Mouse (Mus musculus): ENCODE results near the gene Gstm6.

DNA sequence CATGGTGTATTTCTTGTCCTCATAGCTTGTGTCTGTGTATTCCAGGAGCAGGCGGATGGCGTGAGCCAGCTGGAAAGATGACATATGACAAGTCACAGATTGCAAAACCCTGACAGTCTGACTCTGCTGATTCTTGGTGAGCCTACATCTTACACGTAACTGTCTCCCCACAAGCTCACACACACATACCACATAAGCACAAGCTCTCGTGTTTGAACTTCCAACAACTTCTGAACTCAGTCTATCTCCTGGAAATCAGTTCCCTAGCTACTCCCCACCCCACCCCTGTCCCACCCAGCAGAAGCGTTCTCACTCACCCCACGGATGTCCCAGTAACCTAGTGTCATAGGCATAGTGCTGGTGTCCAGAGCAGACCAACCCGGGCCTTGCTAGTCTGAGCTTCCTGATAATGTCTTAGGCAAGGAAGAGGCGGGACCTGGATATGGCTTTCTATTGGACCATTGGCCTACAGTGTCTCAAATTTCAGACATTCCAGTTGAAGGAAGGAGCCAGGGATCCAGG lies 42.6 kb upstream of the Gstm6 start, which contains the start of gene Gstm2:
- TF ChIP-seq POLR2A (IDR thresholded peaks at IDR 0.05; ENCODE audit: control insufficient read depth, extremely low read depth, insufficient read depth, low read length, poor library complexity), result no peak
- TF ChIP-seq CTCF (IDR thresholded peaks at IDR 0.05; ENCODE audit: borderline replicate concordance, control insufficient read depth, extremely low read depth, insufficient read depth, low read length, poor library complexity), result no peak
